Mouse (Mus musculus) spleen, postnatal 14 days (tissue): Measurements from ENCODE around the gene Nr5a2.

Source experiments
- DNase-seq, 2 experiments: peaks; one replicate each; pipeline ENCODE4 v3.0.0; 2021 to 2022; ENCODE audit warnings: low spot score in 2 of 2

Gene Nr5a2

DNA sequence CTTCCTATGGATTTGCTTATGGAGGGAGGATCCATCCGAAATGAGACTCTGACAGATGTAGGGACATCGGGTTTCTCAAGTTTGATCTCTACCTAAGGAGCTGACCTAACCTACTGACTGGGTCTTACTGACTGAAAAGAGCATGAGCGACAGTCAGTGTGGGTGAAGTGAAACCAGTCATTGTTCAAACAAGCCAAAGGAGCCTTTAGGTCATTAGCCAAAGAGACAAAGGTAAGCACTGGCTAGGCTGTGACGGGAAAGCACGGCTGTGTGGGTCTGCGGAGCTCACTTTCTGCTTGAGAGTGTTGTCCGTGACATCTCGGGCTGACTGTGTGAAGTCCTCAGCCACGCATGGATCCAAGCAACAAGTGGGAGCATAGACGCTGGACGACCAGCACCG, 50.1 kb downstream of the Nr5a2 start:
- no peak for DNase-seq

DNA sequence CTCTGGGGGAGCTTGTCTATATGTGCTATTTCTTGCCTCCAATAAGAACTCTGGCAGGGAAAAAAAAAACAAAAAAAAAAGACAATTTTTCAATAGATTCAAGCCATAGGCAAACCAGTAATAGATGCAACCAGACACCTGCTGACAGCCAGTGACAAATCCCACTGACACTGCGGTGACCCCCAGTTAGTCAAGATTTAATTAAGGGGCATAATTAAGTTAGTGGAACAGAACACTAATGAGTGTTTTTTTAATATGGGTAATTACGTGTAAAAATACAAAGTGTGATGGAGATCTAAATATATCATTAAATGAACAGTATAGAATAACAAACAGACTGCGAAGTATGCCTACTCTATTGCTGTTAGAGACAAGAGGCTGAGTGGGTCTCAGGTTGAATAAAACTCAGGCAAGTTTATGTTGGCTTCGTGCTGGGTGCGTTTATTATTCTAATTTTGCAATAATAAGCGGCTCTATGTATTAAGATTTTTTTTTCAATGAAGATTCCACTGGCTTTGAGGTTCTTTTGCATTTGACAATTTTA, 50.7 kb downstream of the Nr5a2 start:
- DNase-seq: no peak

DNA sequence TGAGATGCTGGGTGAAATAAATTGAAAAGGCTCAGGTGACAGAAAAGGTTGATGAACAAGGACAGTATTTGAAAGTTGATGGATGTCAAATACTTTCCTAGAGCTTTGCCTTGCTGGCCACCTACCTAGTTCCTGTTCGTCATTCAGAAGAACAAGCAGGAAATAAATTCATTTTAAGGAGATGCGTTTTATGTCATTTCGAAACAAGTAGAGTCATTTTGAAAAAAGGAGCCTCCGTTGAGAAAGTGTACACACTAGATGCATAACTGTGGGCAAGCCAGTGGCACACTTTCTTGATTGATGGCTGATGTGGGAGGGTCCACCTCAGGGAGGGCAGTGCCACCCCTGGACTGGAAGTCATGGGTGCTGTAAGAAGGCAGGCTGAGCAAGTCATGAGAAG, 62.1 kb downstream of the Nr5a2 start:
- no peak for DNase-seq

DNA sequence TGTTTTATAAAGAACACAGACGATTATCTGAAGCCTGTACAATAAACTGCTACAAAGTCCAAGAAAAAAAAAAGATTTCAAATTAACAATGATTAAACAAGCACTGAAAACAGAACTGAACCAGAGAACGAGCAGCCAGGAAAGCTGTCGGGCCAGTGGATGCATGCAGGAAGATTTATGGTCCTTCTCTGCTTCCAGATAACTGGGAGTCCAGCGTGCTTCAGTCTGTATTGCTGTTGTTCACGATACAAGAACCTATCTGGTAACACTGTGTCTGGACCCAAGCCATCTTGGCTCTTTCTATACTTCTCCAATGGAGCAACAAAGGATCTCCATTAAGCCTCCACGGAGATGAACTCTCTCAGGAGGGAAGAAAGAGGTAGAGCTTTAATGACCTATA, 63.9 kb downstream of the Nr5a2 start:
- DNase-seq: no peak

DNA sequence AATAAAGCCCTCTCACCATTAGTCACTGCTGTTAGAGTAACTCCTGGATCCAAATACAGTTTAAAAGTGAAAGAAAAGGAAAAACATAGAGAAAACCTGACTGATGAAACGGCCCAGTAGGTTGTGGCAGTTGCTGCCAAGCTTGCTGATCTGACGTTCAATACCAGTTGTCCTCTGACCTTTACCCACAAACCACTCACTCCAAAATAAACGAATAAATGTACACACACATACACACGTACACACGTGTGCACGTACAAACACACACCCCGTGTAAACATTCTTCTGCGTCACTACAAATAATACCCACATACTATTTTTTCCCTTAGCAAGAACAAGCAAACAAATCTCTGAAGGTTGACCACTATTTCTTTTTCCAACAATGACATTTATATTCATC, 64.4 kb downstream of the Nr5a2 start:
- DNase-seq: no peak

DNA sequence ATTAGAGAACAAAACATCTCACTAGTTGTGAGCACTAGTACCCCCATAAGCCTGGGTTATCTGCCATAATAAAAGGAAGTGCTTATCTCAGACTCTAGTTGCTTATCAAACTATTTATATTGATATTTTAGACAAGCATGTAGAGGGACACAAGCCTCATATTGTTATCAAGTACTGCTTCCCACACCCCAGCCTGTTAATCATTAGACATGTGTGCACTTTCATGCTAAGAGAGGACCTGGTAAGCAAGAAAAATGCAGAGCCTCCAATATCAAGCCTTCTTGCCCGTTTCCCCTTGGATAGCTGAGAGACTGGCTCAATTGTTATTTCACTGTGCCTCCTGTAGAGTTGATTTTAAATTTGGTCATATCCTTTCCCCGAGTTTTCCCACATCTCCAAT, 65.5 kb downstream of the Nr5a2 start:
- no peak for DNase-seq

DNA sequence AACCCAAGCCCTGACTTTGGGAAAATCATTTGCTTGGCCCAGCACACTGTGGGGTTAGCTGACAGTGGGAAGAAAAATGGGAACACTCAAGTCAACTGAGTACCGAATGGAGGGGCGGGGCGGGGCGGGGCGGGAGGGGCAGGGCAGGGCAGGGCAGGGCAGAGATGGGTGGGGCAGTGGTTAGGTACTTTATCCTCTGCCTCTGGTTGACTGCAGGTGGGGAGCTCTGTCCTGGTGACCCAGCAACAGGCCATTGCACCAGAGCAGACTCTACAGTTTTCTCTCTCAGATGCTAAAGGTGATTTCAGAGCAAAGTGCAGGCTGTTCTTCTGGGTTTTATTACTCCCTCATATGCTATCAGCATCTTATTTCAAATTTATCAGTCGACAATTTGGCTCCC, 67.1 kb downstream of the Nr5a2 start:
- DNase-seq: no peak

DNA sequence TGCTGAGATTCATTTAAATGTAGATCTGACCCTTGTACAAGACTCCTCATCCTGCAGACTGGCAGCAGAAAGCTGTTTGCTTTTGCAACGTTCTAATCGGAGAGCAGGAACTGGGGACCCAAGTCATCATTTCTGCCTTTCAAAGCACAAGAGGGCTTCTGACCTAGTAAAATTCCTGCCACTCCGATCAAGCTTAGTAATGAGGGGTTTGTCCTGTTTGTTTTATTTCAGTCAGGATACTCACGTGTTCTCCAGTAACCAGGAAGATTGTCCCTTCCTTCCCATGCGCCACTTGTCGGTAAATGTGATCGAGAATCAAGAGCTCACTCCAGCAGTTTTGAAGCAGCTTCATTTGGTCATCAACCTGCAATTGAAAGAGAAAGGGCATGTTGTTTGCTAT, 69.8 kb downstream of the Nr5a2 start:
- DNase-seq: no peak

DNA sequence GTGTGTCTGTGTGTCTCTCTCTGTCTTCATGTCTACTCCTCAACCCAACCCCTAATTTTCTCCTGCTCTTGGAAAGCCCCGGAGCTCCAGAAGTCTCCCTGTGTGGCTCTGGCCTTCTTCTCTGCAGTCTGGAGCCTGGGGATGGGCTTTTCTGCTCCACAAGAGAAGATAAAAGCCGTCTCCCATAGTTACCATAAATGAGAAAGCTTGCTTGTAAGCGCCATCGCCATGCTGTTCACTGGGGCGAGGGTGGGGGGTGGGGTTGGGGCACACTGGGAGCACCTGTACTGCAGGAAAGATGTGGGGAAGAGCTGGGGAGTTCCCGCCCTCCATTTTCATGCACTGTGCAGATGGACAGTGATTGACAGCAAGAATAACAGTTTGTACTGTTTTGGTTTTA, 71.5 kb downstream of the Nr5a2 start:
- DNase-seq: no peak

DNA sequence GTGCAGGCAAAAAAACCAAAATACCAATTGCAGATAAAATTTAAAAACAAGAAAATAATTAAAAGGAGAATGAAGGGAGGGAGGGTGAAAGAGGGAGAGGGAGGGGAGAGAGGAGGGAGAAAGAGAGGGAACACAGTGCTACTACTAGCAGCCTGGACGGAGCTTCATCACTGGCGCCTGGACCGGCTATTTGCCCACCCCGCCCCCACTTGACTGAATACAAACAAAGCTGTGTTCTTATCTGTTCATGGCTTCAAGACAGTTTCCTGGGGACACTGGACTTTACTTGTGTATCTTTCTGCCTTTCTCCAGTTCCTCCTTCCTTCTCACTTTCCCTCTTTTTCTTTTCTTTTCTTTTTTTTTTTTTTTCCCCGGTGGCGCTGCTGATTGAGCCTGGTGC, 73.6 kb downstream of the Nr5a2 start:
- DNase-seq: no peak

DNA sequence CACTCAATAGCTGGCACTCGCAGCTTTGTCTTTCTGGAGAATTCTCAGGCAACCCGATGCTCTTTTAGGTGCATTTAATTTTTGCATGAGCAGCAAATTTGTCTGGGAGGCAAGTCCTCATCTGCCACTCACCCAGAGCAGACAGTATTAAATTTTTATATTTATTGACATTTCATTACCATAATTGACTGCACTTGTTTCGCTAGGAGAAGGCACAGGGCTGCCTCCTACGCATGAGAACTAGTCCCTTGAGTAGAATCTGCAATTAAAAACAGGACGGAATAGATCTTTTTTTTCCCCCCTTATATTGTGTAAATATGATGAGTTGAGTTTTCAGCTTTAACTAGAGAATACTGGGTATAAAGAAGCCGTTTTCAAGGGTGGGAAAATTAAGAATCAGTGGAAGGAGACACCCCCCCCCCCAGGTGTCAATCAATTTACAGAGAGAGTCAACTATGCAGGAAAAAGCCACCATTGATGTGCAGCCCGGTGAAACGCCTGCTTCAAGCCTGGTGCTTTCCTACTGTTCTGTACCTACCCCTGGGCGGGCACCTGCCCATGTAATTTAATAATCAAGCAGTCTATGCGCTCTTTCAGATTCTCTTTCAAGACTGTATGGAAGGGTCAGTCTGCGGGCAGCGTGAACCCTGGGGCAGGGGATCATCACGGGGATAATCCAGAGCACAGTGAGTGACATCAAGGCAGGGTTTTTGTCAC, 76.6 kb downstream of the Nr5a2 start:
- DNase-seq: no peak

DNA sequence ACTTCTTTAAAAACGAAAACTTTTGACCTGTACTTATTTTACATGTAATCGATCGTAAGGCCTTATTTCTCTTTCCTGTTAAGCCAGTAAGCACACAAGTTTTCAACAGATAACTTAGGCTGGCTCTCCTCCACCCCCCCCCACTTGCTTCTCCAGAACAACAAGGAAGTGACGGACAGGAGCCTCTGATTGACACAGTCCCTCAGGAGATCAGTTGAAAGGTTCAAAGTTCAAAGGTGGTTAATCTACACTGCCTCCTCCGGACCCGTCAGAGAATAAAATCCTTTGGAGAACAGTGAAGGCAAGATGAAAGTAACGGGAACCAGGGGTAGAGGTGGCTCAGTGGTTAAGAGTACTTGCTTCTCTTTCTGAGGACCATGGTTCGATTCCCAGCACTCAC, 80.0 kb downstream of the Nr5a2 start:
- no peak for DNase-seq

DNA sequence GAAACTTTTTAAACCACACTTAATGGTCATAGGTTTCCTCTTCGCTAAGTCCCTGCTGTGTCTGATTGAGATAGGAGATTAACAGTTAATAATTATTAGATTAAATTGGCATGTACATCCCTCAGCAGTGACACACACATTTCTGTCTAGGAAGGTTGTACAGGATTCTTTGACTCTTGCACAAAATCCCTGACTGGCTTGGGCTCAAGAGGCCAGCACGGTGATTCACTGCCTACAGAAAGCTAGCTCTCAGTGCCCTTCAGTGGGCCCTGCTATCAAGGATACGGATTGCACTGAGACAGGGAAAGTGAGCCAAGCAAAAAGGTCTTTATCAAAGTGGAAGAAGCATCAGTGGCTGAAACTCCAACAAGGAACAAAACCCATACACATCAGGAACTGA, 85.2 kb downstream of the Nr5a2 start:
- no peak for DNase-seq

DNA sequence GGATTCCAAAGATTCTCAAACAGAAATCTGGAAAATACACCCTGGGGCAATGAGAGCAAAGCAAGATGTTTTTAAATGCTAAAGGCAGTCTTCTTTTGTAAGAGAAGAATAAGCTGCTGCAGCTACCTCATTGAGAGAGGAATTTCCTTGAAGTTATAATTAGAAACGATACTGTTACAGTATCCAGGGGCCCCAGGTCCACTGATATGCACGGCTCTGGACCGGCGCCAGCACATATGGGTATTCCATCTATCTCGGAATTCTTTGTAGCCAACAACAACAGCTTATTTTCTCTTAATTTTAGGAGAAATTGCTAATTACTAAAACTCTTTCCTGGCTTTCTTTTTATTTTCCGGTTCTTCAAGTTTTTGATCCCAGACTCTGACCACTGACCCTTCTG, 91.3 kb downstream of the Nr5a2 start:
- DNase-seq: no peak

DNA sequence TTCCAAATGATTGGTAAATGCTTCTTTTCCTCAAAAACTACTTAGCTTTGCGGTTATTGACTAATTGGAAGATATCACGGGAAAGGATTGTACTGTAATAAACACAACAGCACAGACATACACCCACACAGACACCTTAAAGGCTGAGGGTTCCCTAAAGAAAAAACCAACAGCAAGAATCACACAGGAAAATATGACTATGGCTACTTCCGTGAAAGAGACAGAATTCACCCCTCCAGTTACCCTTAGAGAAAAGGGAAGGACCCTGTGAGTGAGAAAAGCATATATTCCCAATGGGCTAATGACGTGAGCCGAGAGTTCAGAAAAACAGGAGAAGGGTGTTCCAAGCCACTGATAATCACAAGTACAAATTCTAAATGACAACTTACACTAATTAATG, 92.0 kb downstream of the Nr5a2 start:
- DNase-seq: no peak

DNA sequence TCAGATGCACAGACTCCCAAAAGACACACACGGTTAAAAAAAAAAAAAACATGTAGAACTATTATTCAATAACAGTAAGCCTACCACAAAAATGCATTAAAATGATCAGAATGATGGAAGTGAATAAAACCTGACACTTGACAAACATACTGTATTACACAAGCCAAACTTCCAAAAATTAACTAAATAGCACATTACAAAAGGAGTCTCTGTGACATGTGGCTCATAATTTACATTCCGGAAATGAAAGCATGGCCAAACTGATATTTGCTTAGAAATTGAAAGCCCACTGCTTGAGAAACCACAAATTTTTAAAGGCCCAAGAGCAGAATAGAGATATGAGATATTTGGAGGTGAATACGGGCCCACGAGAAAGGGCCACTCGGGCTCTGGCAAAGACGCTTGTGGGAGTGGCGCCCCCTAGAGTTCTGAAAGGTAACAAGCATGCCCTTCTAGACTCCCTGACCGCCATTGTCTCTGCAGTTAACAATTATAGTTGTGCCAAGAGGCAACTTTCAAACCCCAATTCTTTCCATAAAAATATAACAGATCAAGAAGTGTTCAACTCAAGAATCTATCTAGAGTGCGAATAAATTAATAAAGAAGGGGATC, 93.7 kb downstream of the Nr5a2 start:
- no peak for DNase-seq

DNA sequence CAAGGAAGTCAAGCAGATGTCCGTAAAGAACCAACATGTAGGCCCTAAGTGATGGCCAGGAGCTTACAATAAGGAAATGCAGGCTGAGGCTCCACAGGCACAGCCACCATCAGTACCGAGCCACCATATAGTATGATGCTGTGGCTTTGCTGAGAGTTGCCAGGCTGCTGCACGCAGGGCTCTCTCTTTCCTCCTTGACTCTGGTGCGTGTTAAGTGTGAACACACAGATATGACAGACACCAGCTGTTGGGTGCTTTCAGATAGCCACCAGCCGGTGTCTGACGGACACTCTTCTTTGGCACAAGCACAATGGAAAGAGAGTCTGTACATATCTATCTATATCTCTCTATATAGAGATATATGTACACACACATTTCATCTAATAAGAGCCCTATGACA, 97.0 kb downstream of the Nr5a2 start:
- DNase-seq: no peak

DNA sequence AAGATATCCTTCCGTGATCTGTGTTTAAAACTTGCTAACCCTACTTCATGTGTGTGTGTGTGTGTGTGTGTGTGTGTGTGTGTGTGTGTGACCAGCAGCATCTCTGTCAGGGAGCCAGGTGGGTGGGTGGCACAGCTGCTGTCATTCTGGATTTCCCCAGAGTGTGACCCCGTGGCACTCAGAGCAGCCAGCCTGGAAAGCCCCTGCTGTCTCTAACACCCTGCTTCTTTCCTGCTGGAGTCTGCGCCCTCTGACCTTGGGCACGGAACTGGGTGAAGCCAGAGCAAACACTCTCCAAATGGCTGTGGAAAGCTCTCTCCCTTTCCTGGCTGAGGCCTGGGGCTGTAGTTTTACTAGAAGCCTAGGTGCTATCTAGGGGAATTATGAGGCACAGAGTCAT, 100.8 kb downstream of the Nr5a2 start:
- peak in 1 of 2 experiments; percentile 2 for DNase-seq

DNA sequence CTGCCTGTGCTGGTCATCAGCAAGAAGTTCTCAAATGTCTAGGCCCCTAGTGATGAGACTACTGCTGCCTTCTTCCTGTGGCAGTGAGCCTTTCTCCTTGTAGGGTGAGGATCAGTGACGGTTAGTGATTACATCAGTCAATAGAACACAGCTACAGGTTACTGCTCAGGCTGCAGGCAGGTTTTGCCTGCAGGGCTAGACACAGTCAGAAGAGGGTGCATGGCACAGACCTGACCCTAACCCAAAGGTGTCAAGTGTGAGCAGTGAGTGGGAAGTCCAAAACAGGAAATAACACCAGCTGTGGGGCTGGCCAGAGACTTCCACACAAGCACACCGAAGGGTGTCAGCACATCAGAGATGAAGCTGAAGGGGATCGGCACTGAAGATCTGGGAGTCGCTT, 101.5 kb downstream of the Nr5a2 start:
- DNase-seq: no peak

DNA sequence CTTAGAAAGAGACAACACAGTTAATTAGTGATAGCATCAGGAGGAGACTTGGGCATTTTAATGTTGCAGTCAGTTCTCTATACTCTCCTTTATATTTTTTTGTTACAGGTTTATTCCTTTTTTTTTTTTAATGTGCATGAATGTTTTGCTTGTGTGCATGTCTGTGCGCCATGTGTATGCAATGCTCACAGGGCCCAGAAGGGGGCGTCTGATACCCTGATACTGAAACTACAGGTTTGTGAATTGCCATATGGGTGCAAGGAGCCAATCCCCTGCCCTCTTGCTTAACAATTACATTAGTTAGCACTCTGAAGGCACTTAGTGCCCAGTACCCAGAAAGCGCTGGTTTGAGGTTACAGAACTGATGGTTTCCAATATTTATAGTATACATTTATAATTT, 104.1 kb downstream of the Nr5a2 start:
- DNase-seq: no peak

DNA sequence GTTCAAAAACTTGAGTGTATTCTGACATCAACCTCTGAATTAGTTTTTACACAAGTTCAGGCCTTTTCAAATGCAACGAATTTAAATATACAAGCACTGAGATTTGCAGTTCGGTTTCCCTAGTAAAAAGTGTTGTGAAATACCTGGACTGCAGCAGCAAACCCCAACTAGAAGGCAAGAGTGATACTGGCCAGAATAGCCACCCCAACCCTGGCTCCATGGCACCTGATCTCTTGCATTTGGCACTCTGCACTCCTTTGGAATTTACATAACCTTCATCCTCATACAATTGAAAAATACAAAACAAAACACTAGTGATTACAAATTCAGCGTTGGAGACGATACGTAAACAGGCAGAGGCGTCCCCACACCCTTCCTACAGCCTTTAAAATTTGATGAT, 111.5 kb downstream of the Nr5a2 start:
- no peak for DNase-seq

DNA sequence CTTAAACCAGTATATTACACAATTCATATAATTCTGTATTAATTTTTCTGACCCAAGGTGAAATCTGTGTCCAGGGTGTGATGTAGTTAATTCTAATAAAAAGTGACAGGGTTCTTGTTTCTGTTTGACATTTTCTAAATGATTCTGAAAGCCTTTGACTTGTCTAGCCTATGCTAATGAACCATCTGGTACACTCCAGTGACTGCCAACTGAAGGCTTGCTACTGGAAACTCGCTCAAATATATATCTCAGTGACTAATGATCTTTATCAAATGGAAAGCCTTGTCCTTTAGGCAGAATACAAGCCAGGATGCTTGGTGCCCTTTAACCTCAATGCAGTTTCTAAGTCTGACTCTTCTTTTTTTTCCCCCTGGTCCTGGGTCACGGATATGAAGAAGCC, 114.2 kb downstream of the Nr5a2 start:
- DNase-seq: no peak

DNA sequence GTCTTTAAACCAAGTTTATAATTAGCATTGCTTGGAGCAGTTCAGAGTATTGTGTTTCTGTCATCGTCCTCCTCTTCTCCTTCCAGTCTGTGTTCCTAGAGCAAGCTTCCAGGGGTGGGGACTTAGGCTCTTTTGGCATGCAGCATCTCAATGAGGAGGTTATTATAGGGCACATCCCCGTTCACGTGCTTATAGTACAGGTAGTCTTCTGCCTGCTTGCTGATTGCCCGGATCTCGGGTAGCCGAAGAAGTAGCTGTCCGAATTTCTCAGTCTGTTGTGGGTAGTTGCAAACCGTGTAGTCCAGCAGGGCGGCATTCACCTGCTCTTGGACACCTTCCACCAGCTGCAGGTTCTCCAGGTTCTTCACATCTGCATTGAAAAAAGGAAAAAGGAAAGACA, 114.9 kb downstream of the Nr5a2 start:
- DNase-seq: no peak

DNA sequence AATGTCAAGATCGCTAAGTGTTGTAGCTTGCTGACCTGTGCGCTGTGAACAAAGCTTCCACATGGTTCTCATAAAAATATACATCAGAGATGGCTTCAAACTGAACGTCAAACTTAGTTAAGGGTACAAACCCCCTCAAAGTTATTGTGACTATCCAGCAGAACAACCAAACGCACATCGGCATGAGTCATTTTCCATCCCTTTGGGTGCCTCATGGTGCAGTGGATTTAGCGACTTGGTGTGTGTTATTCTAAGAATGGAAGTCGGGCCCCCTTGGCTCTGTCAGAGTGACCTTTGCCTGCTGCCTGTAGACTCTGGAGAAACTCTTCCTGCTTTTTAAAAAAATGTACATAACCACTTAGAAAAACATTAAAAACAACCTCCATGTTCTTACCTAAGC, 119.7 kb downstream of the Nr5a2 start:
- DNase-seq: no peak
